15 mouse cellular contexts compared by ENCODE assay signal in genomic region chr9:79951984-79952383, GRCm38 (mm10).
DNase-seq lines count a peak whose midpoint lies in the region; ATAC-seq and TF ChIP-seq lines count a peak whose summit lies in the region.
"Had no signal": no experiment of that assay in that cellular context is flagged by ENCODE, and none has a peak within 500 bp of the region (broad histone marks: within the 10 kb centered on the region; RNA-seq: fewer than 3 reads in every experiment).

No protein-coding gene starts in this region.

- H3K27me3 ChIP-seq in liver, embryonic 11.5 days (replicated peaks; ENCODE audit: control insufficient read depth, insufficient read depth, low read length), result no peaks in the 10 kb centered on the region
- no peaks in the 10 kb centered on the region for H3K27me3 ChIP-seq in heart, postnatal 0 days (ENCODE audit: control insufficient read depth, insufficient read depth, low read length)
- no peaks in the 10 kb centered on the region for H3K27me3 ChIP-seq in myocyte (ENCODE audit: control insufficient read depth, insufficient read depth, insufficient read length)
- H3K27me3 ChIP-seq in forebrain, embryonic 10.5 days (ENCODE audit: poor library complexity, severe bottlenecking), result no peaks in the 10 kb centered on the region
- H3K27me3 ChIP-seq: forebrain, embryonic 15.5 days; liver, embryonic 15.5 days had no signal

- TF ChIP-seq CTCF in heart, postnatal 0 days (IDR thresholded peaks at IDR 0.05; ENCODE audit: low read depth), result no peak

- no peak overlapping the region for H3ac ChIP-seq in myocyte (ENCODE audit: control insufficient read depth, insufficient read length)

- H3K9me3 ChIP-seq in liver, embryonic 11.5 days (ENCODE audit: control insufficient read depth, low read length), result no peaks in the 10 kb centered on the region
- no peaks in the 10 kb centered on the region for H3K9me3 ChIP-seq in heart, postnatal 0 days (replicated peaks; ENCODE audit: control insufficient read depth, low read length)
- H3K9me3 ChIP-seq in forebrain, embryonic 10.5 days, result no peaks in the 10 kb centered on the region
- H3K9me3 ChIP-seq: forebrain, embryonic 15.5 days; G1E; liver, embryonic 15.5 days had no signal

- H3K4me3 ChIP-seq in liver, embryonic 11.5 days (ENCODE audit: low read depth, low read length), result no peak overlapping the region
- H3K4me3 ChIP-seq in heart, postnatal 0 days (ENCODE audit: low read depth, low read length), result no peak overlapping the region
- H3K4me3 ChIP-seq in myocyte, result no peak overlapping the region
- no peak overlapping the region for H3K4me3 ChIP-seq in forebrain, embryonic 10.5 days
- H3K4me3 ChIP-seq: forebrain, embryonic 15.5 days; liver, embryonic 15.5 days had no signal

- intact Hi-C loops in left cerebral cortex, postnatal 10 days (cut with DNase I), result no loop called here
- intact Hi-C loops in left cerebral cortex, postnatal 36 days (cut with DNase I), result no loop called here

- no peaks in the 10 kb centered on the region for H3K79me2 ChIP-seq in myocyte (ENCODE audit: control insufficient read depth, insufficient read depth)

- peaks cover 4% of the 10 kb centered on the region; the same call in 1 of the 2 replicates for H3K4me1 ChIP-seq in liver, embryonic 11.5 days (replicated peaks; ENCODE audit: control insufficient read depth, insufficient read depth, low read length)
- H3K4me1 ChIP-seq in heart, postnatal 0 days (ENCODE audit: control insufficient read depth, insufficient read depth), result peaks cover 32% of the 10 kb centered on the region
- H3K4me1 ChIP-seq in forebrain, embryonic 10.5 days, result peaks cover 3% of the 10 kb centered on the region; the same call in 1 of the 2 replicates
- H3K4me1 ChIP-seq: forebrain, embryonic 15.5 days had no signal

- DNase-seq in liver, embryonic 11.5 days (ENCODE audit: low spot score), result peak; percentile 29
- no peak for DNase-seq in liver
- peak; percentile 31 to 48 for DNase-seq in gastrocnemius, adult 8-10 months (ENCODE audit: low spot score in 2 of 2)
- DNase-seq in heart, postnatal 0 days (ENCODE audit: low spot score), result no peak
- no peak for DNase-seq in left cerebral cortex, postnatal 10 days (ENCODE audit: extremely low spot score in 1 of 2, low spot score in 2 of 2)
- DNase-seq in forebrain, embryonic 10.5 days (ENCODE audit: extremely low spot score, low spot score), result no peak
- DNase-seq in left cerebral cortex, postnatal 36 days (ENCODE audit: low spot score in 2 of 2), result no peak
- DNase-seq: adrenal gland, adult 2 months; cerebellum, postnatal 25 days; right cerebral cortex, postnatal 14 days had no signal

- no peak overlapping the region for H3K9ac ChIP-seq in liver, embryonic 11.5 days (ENCODE audit: low read depth, low read length)
- H3K9ac ChIP-seq in heart, postnatal 0 days (replicated peaks; ENCODE audit: low read depth, low read length), result no peak overlapping the region
- H3K9ac ChIP-seq: forebrain, embryonic 15.5 days; liver, embryonic 15.5 days had no signal

- 65% methylated on average over 8 of the region's 8 CpGs for WGBS in liver, embryonic 11.5 days
- 16% methylated on average over 8 of the region's 8 CpGs for WGBS in heart, postnatal 0 days
- 84% methylated on average over 8 of the region's 8 CpGs for WGBS in forebrain, embryonic 10.5 days

- no peak for TF ChIP-seq POLR2A in myocyte (IDR thresholded peaks at IDR 0.05; ENCODE audit: insufficient read length, low read depth)

- no peak for ATAC-seq in liver, embryonic 11.5 days (replicated peaks; ENCODE audit: low FRiP score)
- peak; percentile 72 for ATAC-seq in heart, postnatal 0 days (ENCODE audit: insufficient read depth, low read depth)
- ATAC-seq: forebrain, embryonic 15.5 days had no signal

- no peak overlapping the region for H3K4me2 ChIP-seq in liver, embryonic 11.5 days
- peak overlapping the region; percentile 33; the same call in 1 of the 2 replicates for H3K4me2 ChIP-seq in heart, postnatal 0 days (ENCODE audit: low read depth, low read length)
- H3K4me2 ChIP-seq in myocyte (ENCODE audit: low read depth), result peak overlapping the region; percentile 37
- H3K4me2 ChIP-seq: forebrain, embryonic 15.5 days; liver, embryonic 15.5 days had no signal

- H3K27ac ChIP-seq in liver, embryonic 11.5 days (ENCODE audit: low read depth, low read length), result no peak overlapping the region
- peak overlapping the region; percentile 69 for H3K27ac ChIP-seq in heart, postnatal 0 days (ENCODE audit: low read depth)
- H3K27ac ChIP-seq in forebrain, embryonic 10.5 days, result no peak overlapping the region
- H3K27ac ChIP-seq: forebrain, embryonic 15.5 days; kidney, postnatal 0 days; liver, embryonic 15.5 days had no signal

- no peaks in the 10 kb centered on the region for H3K36me3 ChIP-seq in liver, embryonic 11.5 days (ENCODE audit: control insufficient read depth, insufficient read depth, low read length)
- H3K36me3 ChIP-seq in heart, postnatal 0 days (replicated peaks; ENCODE audit: control insufficient read depth, insufficient read depth, low read length), result peaks cover 12% of the 10 kb centered on the region
- H3K36me3 ChIP-seq in myocyte (ENCODE audit: control insufficient read depth, insufficient read depth), result no peaks in the 10 kb centered on the region
- no peaks in the 10 kb centered on the region for H3K36me3 ChIP-seq in forebrain, embryonic 10.5 days (replicated peaks)
- H3K36me3 ChIP-seq: forebrain, embryonic 15.5 days; G1E; liver, embryonic 15.5 days had no signal

- no peak for TF ChIP-seq EP300 in heart, postnatal 0 days (IDR thresholded peaks at IDR 0.05; ENCODE audit: low read depth)

TF ChIP-seq in myocyte, 11 proteins besides CTCF, POLR2A, EP300 and RAD21:
- TF ChIP-seq E2F4 (IDR thresholded peaks at IDR 0.05; ENCODE audit: insufficient read depth) (no peak), MYOG (IDR thresholded peaks at IDR 0.05; ENCODE audit: control insufficient read depth in 1 of 3, insufficient read depth in 1 of 3, insufficient read length in 2 of 3, low read depth in 2 of 3) (peak in 1 of 3 experiments; percentile 6)

Comparison
In these comparisons a context has a peak if more than half of its experiments do, and no peak if none do; other contexts are left out.
1. DNase-seq: peak in liver, embryonic 11.5 days (single experiment) and gastrocnemius, adult 8-10 months (2 of 2); none in liver (single experiment), heart, postnatal 0 days (single experiment), left cerebral cortex, postnatal 10 days (0 of 2), forebrain, embryonic 10.5 days (single experiment) and left cerebral cortex, postnatal 36 days (0 of 2).